Mouse (Mus musculus): ENCODE results near the gene Kcnmb4. TPM values are rescaled to one million over a fixed set of nuclear protein-coding genes. Genes with fewer than 3 reads are reported as not detected.

The Kcnmb4 gene
- total and polyA plus RNA-seq, 3 experiments: 0.80 to 1.1 (median 1.0) TPM

GRCm38 (mm10) chr10:116512521-116513253 is 39.0 kb upstream of the Kcnmb4 start:
- DNase-seq (ENCODE audit: extremely low read depth): no peak
- dilution Hi-C loops (cut with MboI; ENCODE audit: extremely low pct_ligation_motif_present, extremely low pct_unique_long_range_greater_than_20kb, low sequenced_read_pairs) (no loop called here), in situ Hi-C loops (cut with MboI; ENCODE audit: low pct_ligation_motif_present, low pct_unique_long_range_greater_than_20kb, low sequenced_read_pairs) (no loop called here)
- TF ChIP-seq MEF2A (IDR thresholded peaks at IDR 0.05; ENCODE audit: borderline replicate concordance, low read depth, low read length) (no peak), RCOR1 (conservative IDR thresholded peaks at IDR 0.05; ENCODE audit: low read depth, low read length) (no peak), IRF4 (IDR thresholded peaks at IDR 0.05; ENCODE audit: low read depth, low read length) (no peak), CHD2 (IDR thresholded peaks at IDR 0.05; ENCODE audit: low read length) (no peak), MAFK (IDR thresholded peaks at IDR 0.05; ENCODE audit: insufficient replicate concordance, low read length) (no peak), EP300 (IDR thresholded peaks at IDR 0.05; ENCODE audit: low read length) (no peak), SIN3A (IDR thresholded peaks at IDR 0.05; ENCODE audit: low read length) (no peak), TBP (conservative IDR thresholded peaks at IDR 0.05; ENCODE audit: low read depth, low read length) (no peak), POLR2A (IDR thresholded peaks at IDR 0.05; ENCODE audit: low read depth, low read length) (no peak), CHD1 (IDR thresholded peaks at IDR 0.05; ENCODE audit: low read depth, low read length) (no peak)
- peaks cover 2% of the 10 kb centered on the region; the same call in 1 of the 2 replicates for H3K79me2 ChIP-seq (replicated peaks; ENCODE audit: control insufficient read depth, extremely low read depth, insufficient read depth, poor library complexity, severe bottlenecking)
- no peak overlapping the region for H3K9ac ChIP-seq (ENCODE audit: insufficient read depth, low read depth)
- no peak overlapping the region for H3K4me3 ChIP-seq (replicated peaks in 1 of 3; ENCODE audit: low read depth in 2 of 3, low read length in 2 of 3, poor library complexity in 1 of 3)
- H3K4me2 ChIP-seq (ENCODE audit: insufficient read depth, low read depth, poor library complexity, severe bottlenecking): no peak overlapping the region
- no peaks in the 10 kb centered on the region for H3K9me3 ChIP-seq (replicated peaks; ENCODE audit: low read length)
- H3K27me3 ChIP-seq (replicated peaks): no peaks in the 10 kb centered on the region
- H3K36me3 ChIP-seq (replicated peaks in 1 of 2; ENCODE audit: control insufficient read depth in 1 of 2, insufficient read depth in 1 of 2, low read length in 1 of 2): peaks cover 0 to 24% of the 10 kb centered on the region in 2 experiments
- H3K27ac ChIP-seq (ENCODE audit: insufficient read depth, low read depth): no peak overlapping the region
- H3K4me1 ChIP-seq (ENCODE audit: control insufficient read depth in 1 of 2, insufficient read depth in 2 of 2): peaks cover 0 to 39% of the 10 kb centered on the region in 2 experiments; a peak in 2 of 4 replicates

GRCm38 (mm10) chr10:116505303-116506014 is 31.8 kb upstream of the Kcnmb4 start:
- in situ Hi-C loops (cut with MboI; ENCODE audit: low pct_ligation_motif_present, low pct_unique_long_range_greater_than_20kb, low sequenced_read_pairs) (no loop called here), dilution Hi-C loops (cut with MboI; ENCODE audit: extremely low pct_ligation_motif_present, extremely low pct_unique_long_range_greater_than_20kb, low sequenced_read_pairs) (no loop called here)
- Histone ChIP-seq H3K4me1 (ENCODE audit: control insufficient read depth in 1 of 2, insufficient read depth in 2 of 2) (peaks cover 0 to 16% of the 10 kb centered on the region in 2 experiments; a peak in 2 of 4 replicates), H3K36me3 (replicated peaks in 1 of 2; ENCODE audit: control insufficient read depth in 1 of 2, insufficient read depth in 1 of 2, low read length in 1 of 2) (peaks cover 7 to 26% of the 10 kb centered on the region in 2 experiments), H3K9me3 (replicated peaks; ENCODE audit: low read length) (no peaks in the 10 kb centered on the region), H3K4me3 (replicated peaks in 1 of 3; ENCODE audit: low read depth in 2 of 3, low read length in 2 of 3, poor library complexity in 1 of 3) (no peak overlapping the region), H3K79me2 (replicated peaks; ENCODE audit: control insufficient read depth, extremely low read depth, insufficient read depth, poor library complexity, severe bottlenecking) (peaks cover 2% of the 10 kb centered on the region; the same call in 1 of the 2 replicates), H3K9ac (ENCODE audit: insufficient read depth, low read depth) (no peak overlapping the region), H3K27me3 (replicated peaks) (no peaks in the 10 kb centered on the region), H3K27ac (ENCODE audit: insufficient read depth, low read depth) (no peak overlapping the region), H3K4me2 (ENCODE audit: insufficient read depth, low read depth, poor library complexity, severe bottlenecking) (no peak overlapping the region)
- peak; percentile 44 for DNase-seq (ENCODE audit: extremely low read depth)
- TF ChIP-seq NRF1 (IDR thresholded peaks at IDR 0.05; ENCODE audit: low read depth, low read length) (no peak), ZNF384 (IDR thresholded peaks at IDR 0.05; ENCODE audit: low read depth, low read length) (no peak), MEF2A (IDR thresholded peaks at IDR 0.05; ENCODE audit: borderline replicate concordance, low read depth, low read length) (no peak), ELF1 (IDR thresholded peaks at IDR 0.05; ENCODE audit: low read depth, low read length) (no peak; the same call in 1 of the 2 replicates), NELFE (IDR thresholded peaks at IDR 0.05; ENCODE audit: low read depth, low read length) (no peak), ZKSCAN1 (IDR thresholded peaks at IDR 0.05; ENCODE audit: borderline replicate concordance, low read depth, low read length) (no peak), SIN3A (IDR thresholded peaks at IDR 0.05; ENCODE audit: low read length) (no peak), SMC3 (IDR thresholded peaks at IDR 0.05; ENCODE audit: low read depth, low read length) (no peak), CHD2 (IDR thresholded peaks at IDR 0.05; ENCODE audit: low read length) (no peak), MAX (IDR thresholded peaks at IDR 0.05; ENCODE audit: low read length) (no peak), JUND (conservative IDR thresholded peaks at IDR 0.05; ENCODE audit: low read depth, low read length) (no peak), RCOR1 (conservative IDR thresholded peaks at IDR 0.05; ENCODE audit: low read depth, low read length) (no peak), CHD1 (IDR thresholded peaks at IDR 0.05; ENCODE audit: low read depth, low read length) (no peak), USF2 (conservative IDR thresholded peaks at IDR 0.05; ENCODE audit: low read depth, low read length) (no peak), POLR2AphosphoS2 (IDR thresholded peaks at IDR 0.05; ENCODE audit: low read depth, low read length) (no peak)

Data from CH12.LX (cell line).